Mouse (Mus musculus) embryonic facial prominence, embryonic 13.5 days (tissue): ENCODE data around the gene Olfr459. TPM values are rescaled to one million over a fixed set of nuclear protein-coding genes. Genes with fewer than 3 reads are reported as not detected.

Source experiments
- ATAC-seq: fragments of 200-750 bp; cut with Nextera tagmentation; 2 replicates; pipeline ENCODE4 v1.8.0; 2017; ENCODE audit warnings: low read depth; ENCODE audit not compliant: insufficient number of reproducible peaks, insufficient read depth, low FRiP score, low TSS enrichment
- H3K27ac ChIP-seq: fragments of 300-500 bp; sonication (generic); 2 replicates; pipeline ENCODE4 v1.5.1; 2015; ENCODE audit warnings: moderate library complexity, mild to moderate bottlenecking, inconsistent platforms
- H3K27me3 ChIP-seq: fragments of 300-500 bp; sonication (generic); 2 replicates; pipeline ENCODE4 v1.6.1; 2015; ENCODE audit warnings: mild to moderate bottlenecking, inconsistent platforms
- H3K36me3 ChIP-seq: fragments of 300-500 bp; sonication (generic); 2 replicates; pipeline ENCODE4 v1.6.1; 2015; ENCODE audit warnings: mild to moderate bottlenecking, inconsistent platforms
- H3K4me1 ChIP-seq: fragments of 300-500 bp; sonication (generic); 2 replicates; pipeline ENCODE4 v1.6.1; 2015; ENCODE audit warnings: inconsistent platforms
- H3K4me2 ChIP-seq: fragments of 300-500 bp; sonication (generic); 2 replicates; pipeline ENCODE4 v1.6.1; 2015; ENCODE audit warnings: moderate library complexity, mild to moderate bottlenecking, inconsistent platforms
- H3K4me3 ChIP-seq: fragments of 300-500 bp; sonication (generic); 2 replicates; pipeline ENCODE4 v1.5.1; 2015; ENCODE audit warnings: mild to moderate bottlenecking, inconsistent platforms
- H3K9ac ChIP-seq: fragments of 300-500 bp; sonication (generic); 2 replicates; pipeline ENCODE4 v1.6.1; 2015; ENCODE audit warnings: mild to moderate bottlenecking, inconsistent platforms
- H3K9me3 ChIP-seq: fragments of 300-500 bp; sonication (generic); 2 replicates; pipeline ENCODE4 v1.6.1; 2016; ENCODE audit warnings: inconsistent platforms
- WGBS: fragments of 180-500 bp; shearing (Covaris S2); methylation state at CpG from one replicate; pipeline ENCODE4 v1.1.7; 2015; ENCODE audit warnings: mixed read lengths; 5-methylcytosine and 5-hydroxymethylcytosine counted together
- polyA plus RNA-seq: library from polyadenylated mRNA; unstranded; fragments of >200 nt; fragmentation: Nextera tagmentation; extraction: Ambion mirVana; gene quantifications from 2 replicates; pipeline ENCODE4 v1.2.1, GENCODE M21; 2015

Olfr459 gene
- polyA plus RNA-seq = not detected in 2 replicates

DNA sequence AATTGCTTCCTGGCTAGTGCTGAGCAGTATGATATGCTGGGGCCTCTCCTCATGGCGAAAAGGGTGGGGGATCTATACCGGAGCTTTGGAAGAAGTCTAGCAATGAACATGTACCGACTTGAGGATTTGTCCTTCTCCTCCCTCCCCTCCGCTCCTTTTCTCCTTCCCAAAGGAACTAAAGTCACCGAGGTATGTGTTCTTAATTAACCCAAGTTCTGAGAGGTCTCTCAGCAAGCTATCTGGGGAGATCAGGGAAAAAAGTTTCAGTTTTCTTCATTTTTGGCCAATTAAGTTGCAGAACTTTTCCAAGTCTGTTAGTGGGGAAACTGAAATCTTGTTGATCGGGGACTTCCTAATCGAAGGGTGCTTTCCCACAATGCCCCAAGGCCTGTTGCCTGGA lies at the start of gene Olfr459:
Olfr459 (minus strand) TSS at position 101 of the 400 bp plus-strand sequence.
- Histone ChIP-seq H3K27me3 (no peaks in the 10 kb centered on the region), H3K9ac (no peak within 1 kb of the TSS), H3K9me3 (no peaks in the 10 kb centered on the region), H3K4me3 (no peak within 1 kb of the TSS), H3K36me3 (no peaks in the 10 kb centered on the region), H3K27ac (no peak within 1 kb of the TSS), H3K4me2 (no peak within 1 kb of the TSS), H3K4me1 (no peaks in the 10 kb centered on the region)
- ATAC-seq = no peak
- WGBS = 63% methylated on average over 7 of the region's 7 CpGs

DNA sequence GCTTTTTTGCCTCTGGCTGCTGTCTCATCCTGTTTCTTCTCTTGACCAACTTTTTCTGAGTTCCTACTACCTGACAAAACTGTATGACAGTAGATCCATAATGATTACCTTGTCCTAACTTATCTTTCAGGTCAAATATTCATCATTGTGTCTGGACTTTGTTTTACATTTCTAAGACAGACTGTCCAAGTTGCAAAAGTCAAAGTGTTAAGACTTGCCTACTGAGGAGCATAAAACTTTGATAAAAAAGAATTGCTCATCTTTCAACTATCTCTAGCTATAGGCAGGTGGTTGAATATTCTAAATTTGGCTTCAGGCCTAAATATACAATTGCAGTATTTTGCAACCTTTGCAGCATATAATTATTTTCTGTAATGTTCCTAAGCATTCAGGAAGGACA lies 49.1 kb upstream of the Olfr459 start:
- Histone ChIP-seq H3K27me3 (no peaks in the 10 kb centered on the region), H3K4me1 (no peaks in the 10 kb centered on the region), H3K9ac (no peak overlapping the region), H3K4me3 (no peak overlapping the region), H3K9me3 (no peaks in the 10 kb centered on the region), H3K27ac (no peak overlapping the region), H3K36me3 (no peaks in the 10 kb centered on the region), H3K4me2 (no peak overlapping the region)
- no peak for ATAC-seq

DNA sequence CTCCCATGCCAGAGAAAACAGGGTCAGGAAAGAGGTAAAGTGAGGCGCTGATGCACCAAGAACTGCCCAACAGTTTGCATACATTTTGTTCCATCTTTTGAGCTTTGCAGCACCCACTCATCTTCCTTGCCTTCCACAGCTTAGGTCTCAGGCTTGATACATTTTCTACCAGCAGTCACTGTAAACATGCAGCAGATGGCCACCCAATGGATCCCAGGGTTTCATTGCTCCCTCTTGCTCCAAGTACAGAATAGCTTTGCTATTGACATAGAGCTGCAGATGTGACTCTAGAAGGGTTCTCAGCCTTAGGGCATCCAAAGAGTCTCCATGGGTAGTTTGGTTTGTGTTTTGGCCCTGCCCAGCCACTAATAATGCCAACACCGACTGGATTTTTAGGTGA lies 11.7 kb upstream of the Olfr459 start:
- ATAC-seq = no peak
- H3K27ac ChIP-seq = no peak overlapping the region
- WGBS = 84% methylated on average over 2 of the region's 2 CpGs

DNA sequence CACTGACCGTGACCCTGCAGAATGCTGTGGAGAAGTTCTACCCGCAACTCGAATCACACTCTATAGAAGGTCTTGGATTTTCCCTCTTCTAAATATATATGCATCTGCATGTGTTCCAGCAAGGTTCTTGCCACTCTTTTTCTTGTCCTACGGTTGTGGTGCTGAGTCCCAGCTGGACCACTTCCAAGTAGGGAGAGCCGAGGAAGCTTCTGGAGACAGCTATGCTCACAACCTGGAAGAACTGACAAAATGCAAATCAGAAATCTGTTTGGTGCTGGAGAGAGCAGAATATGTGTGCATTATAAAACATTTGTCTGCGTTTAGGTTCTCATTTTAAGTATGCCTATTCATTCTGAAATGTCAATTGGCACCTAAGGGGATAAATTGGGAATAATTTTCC lies 744 bp upstream of the Olfr459 start:
- Histone ChIP-seq H3K9me3 (no peaks in the 10 kb centered on the region), H3K27ac (no peak overlapping the region), H3K4me1 (no peaks in the 10 kb centered on the region), H3K4me2 (no peak overlapping the region), H3K27me3 (no peaks in the 10 kb centered on the region), H3K36me3 (no peaks in the 10 kb centered on the region), H3K9ac (no peak overlapping the region), H3K4me3 (no peak overlapping the region)
- ATAC-seq = no peak
- 73% methylated on average over 6 of the region's 6 CpGs for WGBS

More for the DNA sequence above, 11.7 kb upstream of the Olfr459 start:
- H3K4me1 ChIP-seq = no peaks in the 10 kb centered on the region
- H3K9me3 ChIP-seq = no peaks in the 10 kb centered on the region
- H3K4me3 ChIP-seq = no peak overlapping the region
- no peaks in the 10 kb centered on the region for H3K27me3 ChIP-seq
- no peaks in the 10 kb centered on the region for H3K36me3 ChIP-seq
- no peak overlapping the region for H3K4me2 ChIP-seq
- no peak overlapping the region for H3K9ac ChIP-seq

DNA sequence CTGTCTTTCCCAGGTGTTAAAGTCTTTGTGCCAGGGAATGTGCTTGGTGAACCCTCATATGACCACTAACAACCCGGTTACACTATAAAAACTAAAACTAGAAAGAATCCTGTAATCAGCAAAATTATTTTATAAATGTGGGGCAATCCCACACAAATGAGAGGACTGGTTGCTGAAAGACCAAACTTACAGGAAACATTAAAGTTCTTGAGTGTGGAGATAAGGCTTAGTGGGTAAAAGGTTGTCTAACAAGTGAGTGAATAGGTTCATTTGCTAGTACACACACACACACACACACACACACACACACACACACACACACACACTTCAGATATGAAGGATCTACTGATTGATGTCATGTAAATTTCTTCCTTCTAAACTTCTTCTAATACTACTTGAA lies 5.1 kb downstream of the Olfr459 start:
- ATAC-seq = no peak
- 89% methylated on average over 1 of the region's 1 CpGs for WGBS

DNA sequence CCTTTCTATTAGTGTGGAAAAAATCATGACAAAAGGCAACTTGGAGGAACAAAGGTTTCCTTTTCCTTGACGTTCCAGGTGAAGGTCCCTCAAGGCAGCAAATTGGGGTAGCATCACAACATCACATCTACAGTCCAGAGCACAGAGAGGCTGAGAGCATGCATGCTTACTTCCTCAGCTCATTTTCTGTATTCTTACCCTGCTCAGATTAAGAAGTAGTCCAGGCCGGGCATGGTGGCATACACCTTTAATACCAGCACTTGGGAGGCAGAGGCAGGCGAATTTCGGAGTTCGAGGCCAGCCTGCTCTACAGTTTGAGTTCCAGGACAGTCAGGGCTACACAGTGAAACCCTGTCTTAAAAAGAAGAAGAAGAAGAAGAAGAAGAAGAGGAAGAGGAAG lies 10.7 kb downstream of the Olfr459 start:
- H3K4me2 ChIP-seq = no peak overlapping the region
- 85% methylated on average over 5 of the region's 5 CpGs for WGBS

More for the DNA sequence above, 5.1 kb downstream of the Olfr459 start:
- H3K36me3 ChIP-seq = no peaks in the 10 kb centered on the region
- no peak overlapping the region for H3K27ac ChIP-seq
- no peaks in the 10 kb centered on the region for H3K27me3 ChIP-seq
- H3K4me2 ChIP-seq = no peak overlapping the region
- H3K4me1 ChIP-seq = no peaks in the 10 kb centered on the region
- no peaks in the 10 kb centered on the region for H3K9me3 ChIP-seq
- H3K4me3 ChIP-seq = no peak overlapping the region
- H3K9ac ChIP-seq = no peak overlapping the region

DNA sequence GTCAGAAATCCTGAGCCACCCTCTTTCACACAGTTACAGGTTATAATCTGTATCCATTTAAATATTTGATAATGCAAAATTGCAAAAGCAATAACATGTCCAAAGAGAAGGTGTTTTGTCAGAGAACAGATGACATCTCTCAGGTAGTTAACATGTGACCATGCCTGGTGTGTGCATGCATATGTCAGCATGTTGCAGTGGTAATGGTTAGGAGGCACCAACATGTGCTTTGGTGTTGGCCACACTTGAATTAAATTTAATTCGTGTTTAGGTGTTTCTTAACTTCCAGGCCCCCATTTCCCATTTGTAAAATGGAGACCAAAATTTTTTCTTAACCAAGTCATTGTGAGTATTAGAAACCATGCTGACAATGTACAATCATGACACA lies 12.6 kb downstream of the Olfr459 start:
- WGBS = 84% methylated on average over 1 of the region's 1 CpGs
- Histone ChIP-seq H3K36me3 (no peaks in the 10 kb centered on the region), H3K9ac (no peak overlapping the region)

More for the DNA sequence above, 10.7 kb downstream of the Olfr459 start:
- Histone ChIP-seq H3K27ac (no peak overlapping the region), H3K9me3 (no peaks in the 10 kb centered on the region), H3K4me3 (no peak overlapping the region), H3K4me1 (no peaks in the 10 kb centered on the region), H3K27me3 (no peaks in the 10 kb centered on the region), H3K36me3 (no peaks in the 10 kb centered on the region), H3K9ac (no peak overlapping the region)
- no peak for ATAC-seq

DNA sequence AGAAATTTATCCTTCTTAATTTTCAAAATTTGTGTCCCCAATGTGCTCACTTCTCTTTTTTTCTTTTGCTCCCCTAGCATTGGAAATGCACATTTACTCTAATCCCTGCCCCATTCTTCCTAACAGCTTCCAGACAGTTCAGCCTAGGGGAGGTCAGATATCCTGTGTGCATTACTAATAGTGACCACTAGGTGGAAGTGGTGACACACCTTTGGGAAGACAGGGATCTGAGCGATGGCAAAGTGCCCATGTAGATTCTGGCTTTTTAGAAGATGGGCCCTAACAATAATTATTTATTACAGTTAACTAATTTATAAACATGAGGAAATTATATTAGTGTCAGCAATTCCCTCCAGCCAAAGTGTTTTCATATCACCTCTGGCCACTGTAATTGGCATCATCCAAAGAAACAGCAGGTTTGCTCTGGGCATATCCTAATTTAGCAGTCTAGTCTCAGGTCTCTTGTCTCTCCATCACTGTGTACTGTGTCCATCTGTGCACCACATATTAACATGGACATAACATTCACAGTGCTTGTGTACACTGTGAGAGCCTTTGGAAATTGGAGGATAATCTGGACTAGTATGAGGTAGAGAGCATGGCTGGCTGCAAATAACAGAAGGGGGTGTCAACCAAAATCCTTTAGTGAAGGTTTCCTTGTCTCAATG lies 13.1 kb downstream of the Olfr459 start:
- no peak overlapping the region for H3K9ac ChIP-seq
- 4% methylated on average over 1 of the region's 1 CpGs for WGBS
- no peaks in the 10 kb centered on the region for H3K27me3 ChIP-seq
- H3K4me1 ChIP-seq = no peaks in the 10 kb centered on the region
- no peak overlapping the region for H3K4me3 ChIP-seq
- no peaks in the 10 kb centered on the region for H3K9me3 ChIP-seq
- ATAC-seq = no peak
- no peak overlapping the region for H3K4me2 ChIP-seq
- H3K36me3 ChIP-seq = no peaks in the 10 kb centered on the region
- H3K27ac ChIP-seq = no peak overlapping the region

More for the DNA sequence above, 12.6 kb downstream of the Olfr459 start:
- H3K4me2 ChIP-seq = no peak overlapping the region
- H3K27me3 ChIP-seq = no peaks in the 10 kb centered on the region
- no peak overlapping the region for H3K4me3 ChIP-seq
- no peaks in the 10 kb centered on the region for H3K9me3 ChIP-seq
- no peak overlapping the region for H3K27ac ChIP-seq
- no peaks in the 10 kb centered on the region for H3K4me1 ChIP-seq
- ATAC-seq = no peak

DNA sequence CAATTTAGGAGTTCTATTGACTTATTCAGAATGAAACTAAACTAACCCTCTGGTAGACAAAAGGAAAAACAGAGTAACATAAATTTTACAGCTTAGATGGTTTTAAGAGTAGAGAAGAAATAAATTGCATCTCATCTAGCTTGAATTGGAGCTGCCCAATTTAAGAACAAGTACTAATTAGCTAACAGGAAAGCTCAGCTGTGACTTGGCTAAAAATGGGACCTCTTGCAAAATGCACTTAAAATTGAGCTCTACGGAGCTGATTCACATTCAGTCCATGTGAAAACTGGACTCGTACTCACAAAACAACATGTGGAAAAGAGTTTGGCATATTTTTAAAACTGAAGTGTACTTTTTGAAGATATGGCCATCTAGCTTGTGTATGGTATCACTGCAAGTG lies 15.4 kb downstream of the Olfr459 start:
- Histone ChIP-seq H3K4me1 (no peaks in the 10 kb centered on the region), H3K36me3 (no peaks in the 10 kb centered on the region), H3K27ac (no peak overlapping the region), H3K4me2 (no peak overlapping the region), H3K4me3 (no peak overlapping the region), H3K9me3 (no peaks in the 10 kb centered on the region), H3K9ac (no peak overlapping the region), H3K27me3 (no peaks in the 10 kb centered on the region)
- WGBS = 86% methylated on average over 2 of the region's 2 CpGs
- ATAC-seq = no peak

DNA sequence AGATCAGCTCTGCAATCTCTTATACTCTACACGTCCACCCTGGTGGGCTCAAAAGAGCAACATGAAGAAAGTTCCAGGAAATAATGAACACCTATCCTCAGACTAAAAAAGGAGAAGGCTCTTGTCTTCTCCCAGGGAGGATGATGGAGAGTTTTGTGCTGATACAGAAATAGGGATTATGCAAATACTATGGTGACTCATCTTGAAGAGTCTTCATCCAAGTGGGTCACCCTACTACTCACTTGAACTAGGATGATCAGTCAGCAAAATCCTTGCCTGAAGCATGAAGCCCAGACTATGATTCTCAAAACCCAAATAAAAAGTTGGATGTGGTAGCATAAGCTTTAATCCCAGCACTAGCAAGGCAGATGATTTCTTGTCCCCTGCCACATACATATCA lies 16.6 kb downstream of the Olfr459 start:
- Histone ChIP-seq H3K36me3 (no peaks in the 10 kb centered on the region), H3K9me3 (no peaks in the 10 kb centered on the region), H3K4me3 (no peak overlapping the region), H3K9ac (no peak overlapping the region), H3K4me2 (no peak overlapping the region), H3K27me3 (no peaks in the 10 kb centered on the region), H3K27ac (no peak overlapping the region), H3K4me1 (no peaks in the 10 kb centered on the region)
- 85% methylated on average over 1 of the region's 1 CpGs for WGBS
- ATAC-seq = no peak

DNA sequence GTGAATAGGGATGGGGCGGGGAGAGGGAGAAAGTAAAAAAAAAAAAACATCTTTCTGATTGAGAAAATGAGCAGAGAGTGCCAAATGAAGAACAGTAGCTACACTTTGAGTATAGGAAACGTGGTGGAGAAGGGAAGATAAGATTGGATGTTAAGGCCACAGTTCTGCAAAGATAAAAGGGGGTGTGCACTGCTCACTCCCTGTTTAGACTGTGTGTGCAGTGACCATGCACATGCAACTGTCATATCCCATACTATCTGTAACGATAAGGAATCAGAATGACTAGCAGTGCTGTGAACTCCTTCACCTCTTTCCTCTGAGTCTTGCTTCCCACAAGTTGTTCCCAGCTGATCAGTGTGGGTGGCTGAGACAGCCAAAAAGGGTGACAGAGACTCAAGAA lies 17.8 kb downstream of the Olfr459 start:
- H3K4me3 ChIP-seq = no peak overlapping the region
- 71% methylated on average over 3 of the region's 3 CpGs for WGBS
- no peak overlapping the region for H3K9ac ChIP-seq
- no peak for ATAC-seq
- H3K27ac ChIP-seq = no peak overlapping the region
- no peaks in the 10 kb centered on the region for H3K9me3 ChIP-seq
- no peaks in the 10 kb centered on the region for H3K4me1 ChIP-seq
- H3K36me3 ChIP-seq = no peaks in the 10 kb centered on the region
- no peak overlapping the region for H3K4me2 ChIP-seq
- no peaks in the 10 kb centered on the region for H3K27me3 ChIP-seq

DNA sequence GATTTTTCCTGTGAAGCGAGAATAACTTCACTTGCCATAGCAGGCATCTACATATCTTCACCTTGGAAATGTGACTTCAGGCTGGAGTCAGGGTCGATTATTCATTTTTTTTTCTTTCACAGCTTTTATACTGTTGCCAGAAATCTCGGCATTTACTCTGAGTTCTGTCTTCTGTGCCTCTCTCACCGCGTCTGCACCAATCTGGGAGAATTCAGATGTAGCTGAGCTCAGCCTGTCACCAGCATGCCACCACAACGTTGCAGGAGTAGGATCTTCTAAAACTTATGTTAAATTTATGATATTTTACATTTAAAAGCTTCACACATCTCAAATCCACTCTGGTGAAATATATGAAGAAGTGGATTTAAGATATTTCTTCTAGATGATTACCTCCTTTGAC lies 20.4 kb downstream of the Olfr459 start:
- no peak for ATAC-seq
- H3K27me3 ChIP-seq = no peaks in the 10 kb centered on the region
- H3K4me2 ChIP-seq = no peak overlapping the region
- no peak overlapping the region for H3K4me3 ChIP-seq
- no peaks in the 10 kb centered on the region for H3K4me1 ChIP-seq
- 72% methylated on average over 6 of the region's 6 CpGs for WGBS
- H3K36me3 ChIP-seq = no peaks in the 10 kb centered on the region
- H3K9ac ChIP-seq = no peak overlapping the region
- no peaks in the 10 kb centered on the region for H3K9me3 ChIP-seq
- H3K27ac ChIP-seq = no peak overlapping the region
